Mouse (Mus musculus) forebrain, embryonic 14.5 days (tissue): Measurements from ENCODE around the gene Ptch2. TPM values are rescaled to one million over a fixed set of nuclear protein-coding genes. Genes with fewer than 3 reads are reported as not detected.
A peak's percentile ranks its signal among the peaks of the same experiment; 100 is the strongest.

Experiments used
- ATAC-seq: fragments of 200-750 bp; cut with Nextera tagmentation; 2 replicates; pipeline ENCODE4 v1.8.0; 2017; ENCODE audit warnings: mild to moderate bottlenecking, moderate library complexity
- DNase-seq: peaks from one replicate; pipeline ENCODE4 v3.0.0-alpha.2; 2015; ENCODE audit warnings: low spot score
- H3K27ac ChIP-seq: fragments of 300-500 bp; sonication (generic); 2 replicates; pipeline ENCODE4 v1.5.1; 2014; ENCODE audit warnings: low read depth, mild to moderate bottlenecking, control low read depth, low read length, moderate library complexity
- H3K27me3 ChIP-seq: fragments of 300-500 bp; sonication (generic); replicated peaks from 2 replicates; pipeline ENCODE4 v1.6.1; 2014; ENCODE audit warnings: low read length, control low read depth, mixed read lengths; ENCODE audit not compliant: control insufficient read depth, insufficient read depth
- H3K36me3 ChIP-seq: fragments of 300-500 bp; sonication (generic); 2 replicates; pipeline ENCODE4 v1.6.1; 2014; ENCODE audit warnings: low read length, control low read depth; ENCODE audit not compliant: control insufficient read depth, insufficient read depth
- H3K4me1 ChIP-seq: fragments of 300-500 bp; sonication (generic); 2 replicates; pipeline ENCODE4 v1.6.1; 2014; ENCODE audit warnings: antibody characterized with exemption, low read length, control low read depth; ENCODE audit not compliant: control insufficient read depth, insufficient read depth
- H3K4me2 ChIP-seq: fragments of 300-500 bp; sonication (generic); 2 replicates; pipeline ENCODE4 v1.6.1; 2014; ENCODE audit warnings: mild to moderate bottlenecking, control low read depth, low read length
- H3K4me3 ChIP-seq: fragments of 300-500 bp; sonication (generic); 2 replicates; pipeline ENCODE4 v1.5.1; 2014; ENCODE audit warnings: low read depth, low read length, control low read depth
- H3K9ac ChIP-seq: fragments of 300-500 bp; sonication (generic); 2 replicates; pipeline ENCODE4 v1.6.1; 2014; ENCODE audit warnings: mild to moderate bottlenecking, low read length, control low read depth, moderate library complexity
- H3K9me3 ChIP-seq: fragments of 300-500 bp; sonication (generic); replicated peaks from 2 replicates; pipeline ENCODE4 v1.6.1; 2016; ENCODE audit warnings: low read length, control low read depth, mixed read lengths; ENCODE audit not compliant: control insufficient read depth
- WGBS: fragments of 180-500 bp; shearing (Covaris S2); extraction: QIAGEN DNeasy Blood & Tissue Kit; methylation state at CpG from one replicate; pipeline ENCODE4 v1.1.7; 2014; 5-methylcytosine and 5-hydroxymethylcytosine counted together
- polyA plus RNA-seq: library from polyadenylated mRNA; unstranded; fragments of >200 nt; fragmentation: Nextera tagmentation; extraction: Ambion mirVana; gene quantifications from 2 replicates; pipeline ENCODE4 v1.2.1, GENCODE M21; 2014

The Ptch2 gene
- polyA plus RNA-seq, 1 experiment from 2014 or later: 2.4 TPM

DNA sequence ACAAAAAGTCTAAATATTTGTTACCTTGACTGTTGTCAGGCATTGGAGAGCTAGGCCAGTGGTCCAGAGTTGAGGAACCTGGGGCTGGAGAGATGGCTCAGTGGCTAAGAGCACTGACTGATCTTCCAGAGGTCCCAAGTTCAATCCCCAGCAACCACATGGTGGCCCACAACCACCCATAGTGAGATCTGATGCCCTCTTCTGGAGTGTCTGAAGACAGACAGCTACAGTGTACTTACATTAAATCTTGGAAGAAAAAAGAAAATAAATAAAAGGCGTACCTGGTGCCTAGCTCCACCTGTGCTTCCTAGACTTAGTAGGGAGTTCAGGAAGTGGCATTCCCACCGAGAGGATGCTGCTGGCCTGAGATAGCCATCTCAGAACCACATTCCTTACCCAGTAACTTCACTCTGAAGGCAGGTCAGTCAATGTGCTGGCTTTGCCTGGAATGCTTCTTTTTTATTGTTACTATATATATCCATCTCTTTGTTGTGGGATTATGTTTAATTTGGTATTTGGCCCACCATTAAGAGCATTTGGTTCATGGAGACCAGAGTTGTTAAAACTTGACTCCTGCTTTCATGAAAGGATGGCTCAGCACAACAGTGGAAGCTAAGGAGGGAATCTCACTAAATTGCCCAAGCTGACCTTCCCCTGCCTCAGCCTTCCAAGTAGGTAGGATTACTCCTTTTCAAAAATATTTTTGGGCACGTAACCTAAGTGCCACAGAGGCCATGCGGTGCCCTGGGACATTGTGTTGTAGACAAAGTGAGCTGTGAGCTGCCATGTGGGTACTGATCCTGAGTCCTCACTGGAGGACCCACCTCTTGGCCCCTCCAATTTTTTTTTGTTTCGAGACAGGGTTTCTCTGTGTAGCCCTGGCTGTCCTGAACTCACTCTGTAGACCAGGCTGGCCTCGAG, 53.7 kb downstream of the Ptch2 start:
- Histone ChIP-seq H3K9ac (no peak overlapping the region), H3K27me3 (no peaks in the 10 kb centered on the region), H3K27ac (no peak overlapping the region), H3K4me2 (no peak overlapping the region), H3K4me1 (no peaks in the 10 kb centered on the region), H3K4me3 (no peak overlapping the region), H3K9me3 (no peaks in the 10 kb centered on the region), H3K36me3 (peaks cover 64% of the 10 kb centered on the region)
- ATAC-seq (no peak), DNase-seq (no peak)
- WGBS: 76% methylated on average over 6 of the region's 6 CpGs

DNA sequence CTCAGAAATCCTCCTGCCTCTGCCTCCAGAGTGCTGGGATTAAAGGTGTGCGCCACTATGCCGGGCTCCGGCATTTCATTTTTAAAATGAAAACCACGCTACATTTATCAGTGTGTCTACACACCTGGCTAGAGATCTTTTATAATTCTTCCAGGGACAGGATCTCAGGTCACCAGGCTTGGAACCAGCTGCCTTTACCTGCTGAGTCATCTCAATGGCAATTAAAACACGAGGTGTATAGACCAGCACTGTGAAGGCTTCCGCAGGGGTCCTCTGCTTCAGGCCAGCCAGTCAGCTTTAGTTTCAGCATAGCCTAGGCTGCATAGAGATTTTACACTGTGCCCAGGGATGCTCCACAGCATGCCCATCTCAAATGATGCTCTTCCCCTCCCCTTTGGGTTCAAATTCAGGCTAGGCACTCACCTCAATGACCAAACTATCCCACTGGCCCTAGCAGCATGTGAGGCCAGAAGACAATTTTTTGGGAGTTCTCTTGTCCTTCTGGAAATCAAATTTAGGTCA, 54.4 kb downstream of the Ptch2 start:
- WGBS: 85% methylated on average over 6 of the region's 6 CpGs
- H3K4me1 ChIP-seq: no peaks in the 10 kb centered on the region
- ATAC-seq (no peak), DNase-seq (no peak)
- no peak overlapping the region for H3K4me2 ChIP-seq
- no peak overlapping the region for H3K27ac ChIP-seq
- H3K36me3 ChIP-seq: peaks cover 65% of the 10 kb centered on the region
- no peaks in the 10 kb centered on the region for H3K27me3 ChIP-seq
- no peaks in the 10 kb centered on the region for H3K9me3 ChIP-seq
- H3K4me3 ChIP-seq: no peak overlapping the region
- H3K9ac ChIP-seq: no peak overlapping the region

DNA sequence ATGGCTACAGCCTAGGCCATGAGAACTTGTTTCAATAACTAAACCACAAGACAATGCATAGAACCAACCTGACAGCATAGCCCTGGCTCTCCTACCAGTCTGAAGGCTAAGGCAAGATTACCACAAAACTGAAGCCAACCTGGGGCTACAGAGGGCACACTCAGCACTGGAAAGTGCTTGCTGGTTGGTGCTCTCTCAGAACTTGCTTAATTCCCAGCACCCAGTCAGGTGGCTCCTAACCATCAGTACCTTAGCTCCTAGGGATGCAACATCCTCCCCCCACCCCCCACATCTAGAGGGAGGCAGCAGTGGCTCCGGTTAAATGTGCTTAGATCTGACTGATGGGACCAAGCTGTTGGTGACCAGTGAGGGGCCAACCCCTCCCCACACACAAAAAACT, 55.5 kb downstream of the Ptch2 start:
- H3K4me3 ChIP-seq: no peak overlapping the region
- DNase-seq (no peak), ATAC-seq (no peak)
- no peak overlapping the region for H3K27ac ChIP-seq
- no peaks in the 10 kb centered on the region for H3K9me3 ChIP-seq
- peaks cover 65% of the 10 kb centered on the region for H3K36me3 ChIP-seq
- no peak overlapping the region for H3K9ac ChIP-seq
- H3K4me1 ChIP-seq: no peaks in the 10 kb centered on the region
- H3K27me3 ChIP-seq: no peaks in the 10 kb centered on the region
- H3K4me2 ChIP-seq: no peak overlapping the region
- WGBS: 95% methylated on average over 1 of the region's 1 CpGs

- Histone ChIP-seq H3K36me3 (peaks cover 65% of the 10 kb centered on the region), H3K4me2 (no peak overlapping the region), H3K4me3 (no peak overlapping the region), H3K27ac (no peak overlapping the region), H3K9me3 (no peaks in the 10 kb centered on the region), H3K27me3 (no peaks in the 10 kb centered on the region), H3K4me1 (no peaks in the 10 kb centered on the region), H3K9ac (no peak overlapping the region)
- ATAC-seq (no peak), DNase-seq (no peak)
- 91% methylated on average over 5 of the region's 5 CpGs for WGBS
These were observed 56.8 kb downstream of the Ptch2 start for GRCm38 (mm10) chr4:117152714-117153113.

DNA sequence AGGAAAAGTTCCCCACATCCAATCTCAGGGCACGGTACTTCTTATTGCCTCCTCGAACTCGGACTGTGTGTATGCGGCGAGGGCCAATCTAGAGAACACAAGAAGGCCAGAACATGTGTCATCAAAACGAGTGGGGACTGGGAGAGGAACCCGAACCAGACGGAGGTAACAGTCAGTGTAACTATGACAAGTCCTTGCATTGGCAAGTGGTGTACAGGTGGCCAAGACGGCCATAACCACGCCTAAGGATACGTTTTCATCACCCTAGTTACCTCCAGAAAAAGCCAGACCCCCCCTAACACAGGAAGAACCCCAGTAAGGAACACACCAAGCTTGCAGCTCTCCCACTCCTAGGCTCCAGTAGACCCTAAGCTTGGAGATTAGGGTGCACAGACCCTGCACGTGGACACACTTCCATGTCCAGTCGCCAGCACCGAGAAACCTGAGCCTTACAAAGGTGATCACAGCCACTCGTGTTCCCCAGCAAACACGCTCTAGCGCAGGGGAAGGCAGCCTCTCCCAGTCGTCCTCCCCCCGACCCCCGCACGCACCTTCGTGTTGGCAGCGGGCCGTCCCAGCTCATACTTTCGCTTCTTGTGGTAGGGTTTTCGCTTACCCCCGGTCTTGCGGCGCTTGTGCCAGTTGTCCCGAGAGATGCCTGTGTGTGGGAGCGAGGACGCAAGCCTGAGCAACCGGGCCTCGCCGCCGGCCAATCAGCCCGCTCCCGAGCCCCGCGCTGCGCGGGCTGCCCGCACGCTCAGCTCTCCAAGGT, 59.3 kb downstream of the Ptch2 start:
- under 1% methylated on average over 44 of the region's 44 CpGs for WGBS
- no peak for DNase-seq

DNA sequence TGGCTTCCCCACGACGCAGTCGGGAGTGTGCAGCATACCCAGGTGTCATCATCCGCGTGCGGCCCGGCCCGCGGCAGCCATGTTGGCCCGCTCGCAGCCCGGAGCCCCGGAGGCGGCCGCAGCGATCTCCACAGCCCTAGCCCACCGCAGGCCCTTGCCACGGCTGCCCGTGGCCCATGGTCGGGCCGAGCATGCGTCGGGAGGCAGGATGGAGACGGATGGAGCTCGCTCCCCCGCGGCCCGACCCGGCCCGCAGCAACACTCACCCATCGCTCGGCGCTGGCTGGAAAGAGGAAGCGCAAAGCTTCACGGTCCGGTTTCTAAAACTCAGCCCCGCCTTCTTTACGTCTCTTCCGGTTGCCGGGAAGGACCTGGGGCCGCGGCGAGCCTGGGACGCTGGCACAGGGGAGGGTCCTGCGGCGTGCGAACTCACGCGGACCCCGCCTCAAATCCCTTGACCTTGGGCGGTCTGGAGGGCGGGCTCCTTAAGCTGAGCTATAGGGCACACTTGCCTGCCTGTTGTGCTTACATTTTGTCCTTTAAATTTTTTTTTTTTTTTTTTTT, 60.0 kb downstream of the Ptch2 start, which contains the start of gene Rps8:
Rps8 (minus strand) TSS at position 452 of the 564 bp plus-strand sequence.
- DNase-seq (peak; percentile 96), ATAC-seq (peak; percentile 95)
- H3K27ac ChIP-seq: peak within 1 kb of the TSS; percentile 94
- under 1% methylated on average over 52 of the region's 52 CpGs for WGBS
- peaks cover 48% of the 10 kb centered on the region for H3K36me3 ChIP-seq
- peak within 1 kb of the TSS; percentile 97 for H3K9ac ChIP-seq
- H3K4me2 ChIP-seq: peak within 1 kb of the TSS; percentile 89
- H3K4me3 ChIP-seq: peak within 1 kb of the TSS; percentile 97
- H3K9me3 ChIP-seq: no peaks in the 10 kb centered on the region
- no peaks in the 10 kb centered on the region for H3K4me1 ChIP-seq
- H3K27me3 ChIP-seq: no peaks in the 10 kb centered on the region

More for the DNA sequence above, 59.3 kb downstream of the Ptch2 start:
- H3K4me2 ChIP-seq: peak overlapping the region; percentile 89
- H3K9ac ChIP-seq: peak overlapping the region; percentile 97
- peak overlapping the region; percentile 97 for H3K4me3 ChIP-seq
- no peaks in the 10 kb centered on the region for H3K4me1 ChIP-seq
- no peaks in the 10 kb centered on the region for H3K27me3 ChIP-seq
- peak overlapping the region; percentile 94 for H3K27ac ChIP-seq
- ATAC-seq: peak; percentile 1; the same call in 1 of the 2 replicates
- no peaks in the 10 kb centered on the region for H3K9me3 ChIP-seq
- peaks cover 53% of the 10 kb centered on the region for H3K36me3 ChIP-seq

- no peak for DNase-seq
- 26% methylated on average over 6 of the region's 6 CpGs for WGBS
- H3K9me3 ChIP-seq: no peaks in the 10 kb centered on the region
- H3K9ac ChIP-seq: peak overlapping the region; percentile 97; the same call in 1 of the 2 replicates
- no peak overlapping the region for H3K27ac ChIP-seq
- H3K4me2 ChIP-seq: peak overlapping the region; percentile 89
- H3K4me1 ChIP-seq: no peaks in the 10 kb centered on the region
- H3K36me3 ChIP-seq: peaks cover 48% of the 10 kb centered on the region
- no peaks in the 10 kb centered on the region for H3K27me3 ChIP-seq
- ATAC-seq: no peak; the same call in 1 of the 2 replicates
- peak overlapping the region; percentile 97 for H3K4me3 ChIP-seq
These were observed 60.5 kb downstream of the Ptch2 start for GRCm38 (mm10) chr4:117156372-117156771.

DNA sequence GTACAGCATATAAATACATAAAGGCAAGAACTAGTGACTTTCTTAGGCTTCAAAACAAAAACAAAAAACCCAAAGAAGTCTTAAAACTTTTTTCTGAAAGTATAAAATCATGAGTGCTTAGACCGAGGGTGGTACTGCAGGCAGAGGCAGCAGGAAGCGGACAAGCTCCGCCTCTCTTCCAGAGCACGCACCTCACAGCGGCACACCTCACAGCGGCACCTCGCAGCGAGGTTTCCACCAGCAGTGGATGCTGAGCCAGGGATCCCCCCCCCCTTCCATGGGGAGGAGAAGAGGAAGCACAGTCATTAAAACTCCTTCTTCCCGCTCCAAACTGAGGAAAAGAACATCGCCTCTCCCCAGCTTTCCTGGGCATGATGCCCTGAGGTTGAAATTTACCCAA, 63.8 kb downstream of the Ptch2 start:
- Histone ChIP-seq H3K4me3 (no peak overlapping the region), H3K9me3 (no peaks in the 10 kb centered on the region), H3K27me3 (no peaks in the 10 kb centered on the region), H3K27ac (no peak overlapping the region), H3K36me3 (peaks cover 42% of the 10 kb centered on the region), H3K9ac (no peak overlapping the region), H3K4me1 (no peaks in the 10 kb centered on the region), H3K4me2 (no peak overlapping the region)
- WGBS: 81% methylated on average over 10 of the region's 10 CpGs
- DNase-seq (no peak), ATAC-seq (no peak)
